Mouse (Mus musculus): Measurements from ENCODE around the gene Edc4. TPM values are rescaled to one million over a fixed set of nuclear protein-coding genes. Genes with fewer than 3 reads are reported as not detected.
A peak's percentile ranks its signal among the peaks of the same experiment; 100 is the strongest.

The Edc4 gene
- polyA plus RNA-seq, 1 experiment from 2014 or later: 9.8 TPM

DNA sequence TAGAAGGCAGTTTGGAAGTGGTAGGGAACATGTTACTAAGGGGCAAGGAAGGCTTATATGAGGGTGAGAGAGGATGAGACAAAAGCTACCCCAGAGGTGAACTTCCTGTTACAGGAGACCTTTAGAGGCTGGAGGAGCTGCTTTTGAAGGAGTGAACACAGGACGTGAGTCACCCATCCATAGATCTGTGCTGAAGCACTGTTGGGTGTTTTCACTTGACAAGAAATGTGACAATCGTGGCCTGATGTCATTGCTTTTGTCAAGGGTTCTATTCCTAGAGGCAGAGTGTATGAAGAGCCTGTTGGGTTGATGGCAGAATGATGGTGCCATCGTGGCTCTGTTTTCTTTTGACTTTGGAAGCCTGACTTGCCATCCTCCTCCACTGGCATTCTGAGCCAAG, 38.7 kb downstream of the Edc4 start:
- H3K36me3 ChIP-seq (ENCODE audit: control insufficient read depth, insufficient read depth): peaks cover 8% of the 10 kb centered on the region
- H3K27me3 ChIP-seq (replicated peaks; ENCODE audit: control insufficient read depth, insufficient read depth, low read length): no peaks in the 10 kb centered on the region
- TF ChIP-seq CTCF (IDR thresholded peaks at IDR 0.05; ENCODE audit: low read depth): no peak
- no peaks in the 10 kb centered on the region for H3K9me3 ChIP-seq (ENCODE audit: control insufficient read depth)
- H3K4me2 ChIP-seq (replicated peaks; ENCODE audit: low read depth): no peak overlapping the region
- no peak for ATAC-seq
- WGBS: 85% methylated on average over 3 of the region's 3 CpGs
- no peaks in the 10 kb centered on the region for H3K4me1 ChIP-seq (replicated peaks; ENCODE audit: control insufficient read depth, insufficient read depth, low read length)
- H3K4me3 ChIP-seq (ENCODE audit: low read depth, low read length): no peak overlapping the region
- H3K27ac ChIP-seq (ENCODE audit: low read depth, low read length): no peak overlapping the region
- no peak overlapping the region for H3K9ac ChIP-seq (ENCODE audit: low read depth, low read length)

DNA sequence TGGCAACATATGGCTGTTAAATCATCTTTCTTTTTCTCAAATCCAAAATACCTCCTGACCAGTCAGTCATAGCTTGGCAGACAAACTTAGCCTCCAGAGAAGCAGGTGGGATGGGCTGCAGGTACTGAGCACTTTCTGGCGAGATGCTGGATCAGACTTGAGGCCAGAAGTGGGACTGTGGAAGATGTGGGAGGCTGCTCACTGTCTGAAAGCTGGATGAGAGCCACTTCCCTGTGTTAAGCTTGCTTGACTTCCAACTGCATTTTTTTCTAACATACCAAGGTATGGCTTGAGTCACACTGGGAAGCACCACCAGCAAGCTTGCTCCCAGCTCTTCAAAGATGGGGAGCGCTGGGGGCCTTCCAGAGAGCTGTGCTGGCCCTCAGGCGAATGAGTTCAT, 44.4 kb downstream of the Edc4 start:
- Histone ChIP-seq H3K9me3 (ENCODE audit: control insufficient read depth) (no peaks in the 10 kb centered on the region), H3K27me3 (replicated peaks; ENCODE audit: control insufficient read depth, insufficient read depth, low read length) (no peaks in the 10 kb centered on the region), H3K4me3 (ENCODE audit: low read depth, low read length) (no peak overlapping the region), H3K9ac (ENCODE audit: low read depth, low read length) (no peak overlapping the region), H3K4me2 (replicated peaks; ENCODE audit: low read depth) (no peak overlapping the region), H3K4me1 (replicated peaks; ENCODE audit: control insufficient read depth, insufficient read depth, low read length) (no peaks in the 10 kb centered on the region), H3K36me3 (ENCODE audit: control insufficient read depth, insufficient read depth) (peaks cover 14% of the 10 kb centered on the region), H3K27ac (ENCODE audit: low read depth, low read length) (no peak overlapping the region)
- no peak for TF ChIP-seq CTCF (IDR thresholded peaks at IDR 0.05; ENCODE audit: low read depth)
- ATAC-seq: no peak
- WGBS: 79% methylated on average over 3 of the region's 3 CpGs

DNA sequence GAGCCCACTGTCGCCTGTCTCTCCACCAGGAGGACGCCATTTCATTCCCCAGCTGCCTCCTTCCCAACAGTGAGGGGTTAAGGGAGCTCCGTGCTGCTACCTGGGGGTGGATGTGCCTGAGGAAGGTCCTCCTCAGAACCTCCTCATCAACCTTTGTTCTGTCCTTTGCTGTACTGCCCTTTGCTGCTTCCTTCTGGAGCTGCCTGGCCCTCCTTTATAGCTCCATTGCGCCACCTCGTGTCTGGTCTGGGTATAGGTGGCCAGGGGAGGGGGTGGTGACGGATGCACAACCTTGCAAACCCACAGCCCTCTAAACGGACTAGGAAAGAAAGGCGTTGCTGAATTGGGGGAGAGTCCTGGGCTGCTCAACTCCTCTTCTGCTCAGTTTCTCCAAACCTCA, 49.9 kb downstream of the Edc4 start:
- H3K36me3 ChIP-seq (ENCODE audit: control insufficient read depth, insufficient read depth): peaks cover 42% of the 10 kb centered on the region; the same call in 1 of the 2 replicates
- WGBS: 20% methylated on average over 8 of the region's 8 CpGs
- peak; percentile 52 for ATAC-seq

DNA sequence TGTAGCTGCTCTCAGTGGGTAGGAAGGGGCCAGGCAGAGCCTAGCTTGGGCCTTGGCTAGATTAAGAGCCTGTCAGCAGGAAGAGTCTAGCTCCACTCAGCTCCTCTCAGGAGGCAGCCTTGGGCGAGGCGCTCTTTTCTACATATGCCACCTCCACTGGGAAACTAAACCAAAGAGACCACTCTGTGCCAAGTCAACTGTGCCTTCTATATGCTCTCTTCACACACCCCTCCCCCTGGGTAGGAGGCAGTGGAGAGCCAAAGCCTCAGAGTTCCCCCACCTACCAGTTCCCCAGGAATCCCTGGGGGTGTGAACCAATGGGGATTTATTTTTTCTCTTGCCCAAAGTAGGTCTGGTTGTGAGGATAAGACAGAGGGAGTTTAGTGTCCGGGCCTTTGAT, 50.6 kb downstream of the Edc4 start:
- Histone ChIP-seq H3K4me3 (ENCODE audit: low read depth, low read length) (no peak overlapping the region), H3K9me3 (ENCODE audit: control insufficient read depth) (no peaks in the 10 kb centered on the region), H3K27ac (ENCODE audit: low read depth, low read length) (no peak overlapping the region), H3K4me2 (replicated peaks; ENCODE audit: low read depth) (no peak overlapping the region), H3K4me1 (replicated peaks; ENCODE audit: control insufficient read depth, insufficient read depth, low read length) (no peaks in the 10 kb centered on the region), H3K9ac (ENCODE audit: low read depth, low read length) (no peak overlapping the region), H3K36me3 (ENCODE audit: control insufficient read depth, insufficient read depth) (peaks cover 49% of the 10 kb centered on the region; the same call in 1 of the 2 replicates), H3K27me3 (replicated peaks; ENCODE audit: control insufficient read depth, insufficient read depth, low read length) (no peaks in the 10 kb centered on the region)
- ATAC-seq: no peak
- 94% methylated on average over 3 of the region's 3 CpGs for WGBS
- no peak for TF ChIP-seq CTCF (IDR thresholded peaks at IDR 0.05; ENCODE audit: low read depth)

More for the DNA sequence above, 49.9 kb downstream of the Edc4 start:
- H3K4me3 ChIP-seq (ENCODE audit: low read depth, low read length): no peak overlapping the region
- H3K9ac ChIP-seq (ENCODE audit: low read depth, low read length): no peak overlapping the region
- peak; percentile 96 for TF ChIP-seq CTCF (IDR thresholded peaks at IDR 0.05; ENCODE audit: low read depth)
- H3K27ac ChIP-seq (ENCODE audit: low read depth, low read length): no peak overlapping the region
- H3K4me2 ChIP-seq (replicated peaks; ENCODE audit: low read depth): no peak overlapping the region
- H3K4me1 ChIP-seq (replicated peaks; ENCODE audit: control insufficient read depth, insufficient read depth, low read length): no peaks in the 10 kb centered on the region
- no peaks in the 10 kb centered on the region for H3K9me3 ChIP-seq (ENCODE audit: control insufficient read depth)
- H3K27me3 ChIP-seq (replicated peaks; ENCODE audit: control insufficient read depth, insufficient read depth, low read length): no peaks in the 10 kb centered on the region

DNA sequence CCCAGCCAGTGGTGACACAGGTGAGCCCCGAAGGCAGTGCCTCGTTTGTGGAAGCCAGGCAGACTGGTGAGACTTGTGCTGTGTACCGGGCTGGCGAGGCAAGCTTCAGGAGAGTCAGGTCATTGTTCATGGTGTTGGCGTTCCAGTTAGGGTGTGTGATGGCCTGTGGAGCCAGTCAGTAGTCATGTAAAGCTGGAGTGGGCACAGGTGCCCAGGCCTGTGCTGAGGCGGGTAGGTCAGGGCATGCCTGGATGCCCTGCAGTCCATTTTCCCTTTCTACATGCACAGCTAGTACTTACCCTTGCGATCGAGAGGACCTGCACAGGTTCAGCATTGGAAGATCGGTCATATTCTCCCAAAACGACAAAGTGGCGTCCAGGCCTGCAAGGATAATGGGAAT, 51.8 kb downstream of the Edc4 start:
- H3K9me3 ChIP-seq (ENCODE audit: control insufficient read depth): no peaks in the 10 kb centered on the region

DNA sequence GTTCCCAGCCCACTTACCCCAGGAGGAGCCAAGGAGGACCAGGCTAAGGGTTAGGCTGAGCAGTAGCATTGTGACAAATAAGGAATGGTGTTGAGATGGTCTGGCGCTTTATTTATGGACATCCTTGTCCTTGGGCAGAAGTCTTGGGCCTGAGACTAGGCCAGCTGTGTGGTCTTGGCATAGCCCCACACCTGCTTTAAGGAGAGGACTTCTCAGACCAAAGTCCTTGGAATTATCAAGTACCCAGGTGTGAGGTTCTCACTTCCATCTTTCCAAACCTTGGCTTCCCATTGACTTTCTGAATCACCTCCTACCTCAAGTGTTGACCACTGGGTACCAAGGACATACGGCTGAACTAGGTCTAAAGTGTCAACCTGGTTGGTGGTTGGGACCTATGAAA, 53.1 kb downstream of the Edc4 start, which contains the start of gene Ctrl:
Gene Ctrl, minus strand, starts transcription at position 101 of the 400 bp plus-strand sequence.
- peaks cover 49% of the 10 kb centered on the region; the same call in 1 of the 2 replicates for H3K36me3 ChIP-seq (ENCODE audit: control insufficient read depth, insufficient read depth)
- no peak for TF ChIP-seq CTCF (IDR thresholded peaks at IDR 0.05; ENCODE audit: low read depth)
- no peak within 1 kb of the TSS for H3K27ac ChIP-seq (ENCODE audit: low read depth, low read length)
- 95% methylated on average over 2 of the region's 2 CpGs for WGBS
- no peaks in the 10 kb centered on the region for H3K27me3 ChIP-seq (replicated peaks; ENCODE audit: control insufficient read depth, insufficient read depth, low read length)
- no peak within 1 kb of the TSS for H3K4me3 ChIP-seq (ENCODE audit: low read depth, low read length)
- no peak for ATAC-seq
- no peak within 1 kb of the TSS for H3K4me2 ChIP-seq (replicated peaks; ENCODE audit: low read depth)
- H3K9ac ChIP-seq (ENCODE audit: low read depth, low read length): no peak within 1 kb of the TSS
- no peaks in the 10 kb centered on the region for H3K9me3 ChIP-seq (ENCODE audit: control insufficient read depth)
- H3K4me1 ChIP-seq (replicated peaks; ENCODE audit: control insufficient read depth, insufficient read depth, low read length): no peaks in the 10 kb centered on the region

More for the DNA sequence above, 51.8 kb downstream of the Edc4 start:
- Histone ChIP-seq H3K36me3 (ENCODE audit: control insufficient read depth, insufficient read depth) (peaks cover 49% of the 10 kb centered on the region; the same call in 1 of the 2 replicates), H3K27me3 (replicated peaks; ENCODE audit: control insufficient read depth, insufficient read depth, low read length) (no peaks in the 10 kb centered on the region), H3K4me1 (replicated peaks; ENCODE audit: control insufficient read depth, insufficient read depth, low read length) (no peaks in the 10 kb centered on the region), H3K9ac (ENCODE audit: low read depth, low read length) (no peak overlapping the region), H3K4me2 (replicated peaks; ENCODE audit: low read depth) (no peak overlapping the region), H3K27ac (ENCODE audit: low read depth, low read length) (no peak overlapping the region), H3K4me3 (ENCODE audit: low read depth, low read length) (no peak overlapping the region)
- ATAC-seq: no peak
- no peak for TF ChIP-seq CTCF (IDR thresholded peaks at IDR 0.05; ENCODE audit: low read depth)
- 91% methylated on average over 11 of the region's 11 CpGs for WGBS

DNA sequence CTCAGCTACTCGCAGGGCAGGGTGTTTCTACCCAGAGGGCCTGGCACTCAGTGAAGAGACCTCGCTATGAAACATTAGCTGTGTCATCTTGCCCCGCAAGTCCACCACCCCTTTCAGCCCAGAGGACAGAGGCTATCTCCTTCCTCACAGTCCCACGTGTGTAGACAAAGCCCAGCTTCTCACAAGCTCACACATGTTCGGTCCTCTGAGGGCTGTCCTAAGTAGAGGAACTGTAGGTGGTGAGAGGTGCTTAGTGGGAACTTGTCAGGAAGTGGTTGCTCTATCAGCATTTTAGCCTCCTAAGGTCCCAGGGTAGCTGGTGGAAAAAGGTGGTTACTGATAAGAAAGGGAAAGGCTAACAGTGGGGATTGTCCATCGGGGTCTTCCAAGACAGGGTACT, 54.4 kb downstream of the Edc4 start:
- Histone ChIP-seq H3K27ac (ENCODE audit: low read depth, low read length) (no peak overlapping the region), H3K9me3 (ENCODE audit: control insufficient read depth) (no peaks in the 10 kb centered on the region), H3K4me3 (ENCODE audit: low read depth, low read length) (no peak overlapping the region), H3K27me3 (replicated peaks; ENCODE audit: control insufficient read depth, insufficient read depth, low read length) (no peaks in the 10 kb centered on the region), H3K9ac (ENCODE audit: low read depth, low read length) (no peak overlapping the region), H3K36me3 (ENCODE audit: control insufficient read depth, insufficient read depth) (peaks cover 40% of the 10 kb centered on the region; the same call in 1 of the 2 replicates), H3K4me1 (replicated peaks; ENCODE audit: control insufficient read depth, insufficient read depth, low read length) (no peaks in the 10 kb centered on the region), H3K4me2 (replicated peaks; ENCODE audit: low read depth) (no peak overlapping the region)
- no peak for ATAC-seq
- WGBS: 80% methylated on average over 6 of the region's 6 CpGs
- no peak for TF ChIP-seq CTCF (IDR thresholded peaks at IDR 0.05; ENCODE audit: low read depth)

Data from intestine, postnatal 0 days (tissue).